Mouse (Mus musculus) kidney, adult 2 months (tissue): ENCODE results near the gene Hist1h2ad. TPM values are rescaled to one million over a fixed set of nuclear protein-coding genes. Genes with fewer than 3 reads are reported as not detected.
A peak's percentile ranks its signal among the peaks of the same experiment; 100 is the strongest.
"Not testable (repeated sequence)": the region's sequence is repeated elsewhere in the genome, so short reads cannot be mapped to it uniquely, and the experiment has no call there.

Experiments used
- DNase-seq: peaks from one replicate; pipeline ENCODE4 v3.0.0; 2021
- H3K27ac ChIP-seq: fragments of 200-500 bp; 2 replicates; pipeline ENCODE4 v1.5.1; 2012; ENCODE audit warnings: low read depth, low read length, control low read depth, inconsistent platforms; ENCODE audit not compliant: insufficient read depth
- H3K27me3 ChIP-seq: fragments of 200-500 bp; replicated peaks from 2 replicates; pipeline ENCODE4 v1.6.1; 2012; ENCODE audit warnings: mild to moderate bottlenecking, moderate library complexity, low read length, inconsistent platforms; ENCODE audit not compliant: control insufficient read depth, insufficient read depth
- H3K36me3 ChIP-seq: fragments of 200-500 bp; 2 replicates; pipeline ENCODE4 v1.6.1; 2012; ENCODE audit warnings: mild to moderate bottlenecking, moderate library complexity, low read length, inconsistent platforms; ENCODE audit not compliant: control insufficient read depth, insufficient read depth
- H3K4me1 ChIP-seq: fragments of 200-500 bp; 2 replicates; pipeline ENCODE4 v1.6.1; 2011; ENCODE audit warnings: low read length; ENCODE audit not compliant: control insufficient read depth, insufficient read depth
- H3K4me3 ChIP-seq: fragments of 200-500 bp; 2 replicates; pipeline ENCODE4 v1.5.1; 2011; ENCODE audit warnings: mild to moderate bottlenecking, low read depth, low read length, control low read depth; ENCODE audit not compliant: insufficient read depth
- CTCF ChIP-seq: fragments of 200-500 bp; conservative IDR thresholded peaks from 2 replicates; pipeline ENCODE4 v1.5.1; 2011; ENCODE audit warnings: low read depth, mild to moderate bottlenecking, control low read depth, low read length, moderate library complexity, mixed read lengths; ENCODE audit not compliant: insufficient read depth, insufficient read length
- POLR2A ChIP-seq: fragments of 200-500 bp; IDR thresholded peaks from one replicate; pipeline ENCODE4 v1.6.1; 2011; ENCODE audit warnings: low read depth, low read length, control low read depth
- WGBS: fragments of 180-500 bp; shearing (Covaris S2); methylation state at CpG from one replicate; pipeline ENCODE4 v1.1.7; 2018; 5-methylcytosine and 5-hydroxymethylcytosine counted together
- polyA plus RNA-seq: library from polyadenylated mRNA; depleted of rRNA; stranded (reverse); fragments of >200 nt; gene quantifications from 2 replicates; pipeline ENCODE4 v1.2.3, GENCODE M21; 2012

The Hist1h2ad gene
- polyA plus RNA-seq, 1 experiment, result not detected

GRCm38 (mm10) chr13:23561883-23562659 is 12.1 kb upstream of the Hist1h2ad start, which contains the start of gene Hist1h3e:
Gene Hist1h3e, minus strand, starts transcription at chr13:23562369.
- not testable (repeated sequence) for H3K36me3 ChIP-seq, H3K4me1 ChIP-seq, H3K27me3 ChIP-seq
- WGBS, result under 1% methylated on average over 65 of the region's 67 CpGs
- Histone ChIP-seq H3K4me3 (peak within 1 kb of the TSS; percentile 69), H3K27ac (peak within 1 kb of the TSS; percentile 72)
- peak; percentile 66 for TF ChIP-seq POLR2A
- DNase-seq, result peak; percentile 96

- Histone ChIP-seq H3K4me3 (peak overlapping the region; percentile 31), H3K36me3 (no peaks in the 10 kb centered on the region), H3K27ac (peak overlapping the region; percentile 61; the same call in 1 of the 2 replicates), H3K4me1 (peaks cover 2% of the 10 kb centered on the region; the same call in 1 of the 2 replicates), H3K27me3 (no peaks in the 10 kb centered on the region)
- TF ChIP-seq POLR2A, result no peak
- no peak for TF ChIP-seq CTCF
- WGBS, result 3% methylated on average over 18 of the region's 18 CpGs
- peak; percentile 62 for DNase-seq
Observed at GRCm38 (mm10) chr13:23562699-23563462, 11.3 kb upstream of the Hist1h2ad start.

- 58% methylated on average over 2 of the region's 2 CpGs for WGBS
- Histone ChIP-seq H3K36me3 (no peaks in the 10 kb centered on the region), H3K4me1 (peaks cover 2% of the 10 kb centered on the region; the same call in 1 of the 2 replicates), H3K4me3 (no peak overlapping the region), H3K27me3 (no peaks in the 10 kb centered on the region), H3K27ac (no peak overlapping the region)
- TF ChIP-seq POLR2A (no peak), CTCF (no peak)
- no peak for DNase-seq
Observed at GRCm38 (mm10) chr13:23564482-23564881, 9.7 kb upstream of the Hist1h2ad start.

- WGBS, result 4% methylated on average over 31 of the region's 41 CpGs
- not testable (repeated sequence) for H3K4me1 ChIP-seq, H3K36me3 ChIP-seq, H3K27me3 ChIP-seq, DNase-seq
- Histone ChIP-seq H3K27ac (peak overlapping the region; percentile 74; the same call in 1 of the 2 replicates), H3K4me3 (peak overlapping the region; percentile 41)
Observed at GRCm38 (mm10) chr13:23570261-23571021, 3.7 kb upstream of the Hist1h2ad start.

GRCm38 (mm10) chr13:23571022-23571503 is 3.1 kb upstream of the Hist1h2ad start, which contains the start of the genes Hist1h2ae and Hist1h2bg:
Gene Hist1h2ae, minus strand, starts transcription at chr13:23571220.
Gene Hist1h2bg, plus strand, starts transcription at chr13:23571396.
- H3K27ac ChIP-seq, result peak within 1 kb of the TSS; percentile 77
- H3K4me1 ChIP-seq, result no peaks in the 10 kb centered on the region; the same call in 1 of the 2 replicates
- WGBS, result under 1% methylated on average over 18 of the region's 18 CpGs
- TF ChIP-seq POLR2A (no peak), CTCF (no peak)
- no peaks in the 10 kb centered on the region for H3K36me3 ChIP-seq
- DNase-seq, result peak; percentile 85
- peak within 1 kb of the TSS; percentile 60 for H3K4me3 ChIP-seq
- H3K27me3 ChIP-seq, result peaks cover 2% of the 10 kb centered on the region; the same call in 1 of the 2 replicates

- not testable (repeated sequence) for H3K27me3 ChIP-seq, H3K36me3 ChIP-seq, H3K4me1 ChIP-seq, DNase-seq
- WGBS, result 2% methylated on average over 18 of the region's 34 CpGs
- peak overlapping the region; percentile 60 for H3K4me3 ChIP-seq
- peak overlapping the region; percentile 77 for H3K27ac ChIP-seq
Observed at GRCm38 (mm10) chr13:23571504-23572217, 2.5 kb upstream of the Hist1h2ad start.
